Mouse (Mus musculus): ENCODE data around the gene Ip6k2. TPM values are rescaled to one million over a fixed set of nuclear protein-coding genes. Genes with fewer than 3 reads are reported as not detected.
A peak's percentile ranks its signal among the peaks of the same experiment; 100 is the strongest.

Gene Ip6k2
- polyA plus RNA-seq, 1 experiment from 2014 or later, result 99.7 TPM

DNA sequence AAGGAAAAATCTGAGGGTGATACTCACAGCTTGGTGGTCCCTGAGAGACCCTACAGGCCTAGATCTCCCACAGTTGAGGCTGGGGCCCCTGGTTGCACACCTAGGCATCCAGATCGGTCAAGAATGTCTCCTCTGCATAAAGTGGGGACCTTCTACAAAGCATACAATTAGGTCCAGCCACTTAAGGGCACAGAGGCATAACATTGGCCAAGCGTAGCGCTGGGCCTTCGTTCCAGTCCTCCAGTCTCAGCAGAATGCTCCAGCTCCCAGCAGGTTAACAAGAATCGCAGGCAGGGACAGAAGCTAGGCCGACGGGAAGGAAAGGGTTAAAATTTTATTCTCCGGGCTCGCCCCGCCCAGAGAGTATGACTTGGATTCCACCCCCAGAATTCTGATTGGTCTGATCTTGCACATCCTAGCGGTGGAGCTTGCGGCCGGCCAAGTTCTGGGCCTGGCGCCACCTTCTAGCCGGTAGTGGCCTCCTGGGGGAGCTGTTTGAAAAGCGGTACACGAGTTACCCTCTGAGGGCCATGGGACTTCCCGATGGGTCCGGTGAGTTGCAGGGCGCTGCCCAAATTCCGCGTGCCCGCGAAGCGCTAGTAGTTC is 70.1 kb downstream of the Ip6k2 start:
- Histone ChIP-seq H3K36me3 (peaks cover 22% of the 10 kb centered on the region), H3K4me2 (peak overlapping the region; percentile 89), H3K4me3 (peak overlapping the region; percentile 80), H3K9me3 (no peaks in the 10 kb centered on the region), H3K4me1 (peaks cover 13% of the 10 kb centered on the region), H3K27ac (peak overlapping the region; percentile 87), H3K27me3 (no peaks in the 10 kb centered on the region), H3K9ac (peak overlapping the region; percentile 67)
- whole genome bisulfite sequencing, result 2% methylated on average over 25 of the region's 25 CpGs
- peak; percentile 86 for ATAC-seq (ENCODE audit: insufficient number of reproducible peaks, low FRiP score, low TSS enrichment, low read depth)

DNA sequence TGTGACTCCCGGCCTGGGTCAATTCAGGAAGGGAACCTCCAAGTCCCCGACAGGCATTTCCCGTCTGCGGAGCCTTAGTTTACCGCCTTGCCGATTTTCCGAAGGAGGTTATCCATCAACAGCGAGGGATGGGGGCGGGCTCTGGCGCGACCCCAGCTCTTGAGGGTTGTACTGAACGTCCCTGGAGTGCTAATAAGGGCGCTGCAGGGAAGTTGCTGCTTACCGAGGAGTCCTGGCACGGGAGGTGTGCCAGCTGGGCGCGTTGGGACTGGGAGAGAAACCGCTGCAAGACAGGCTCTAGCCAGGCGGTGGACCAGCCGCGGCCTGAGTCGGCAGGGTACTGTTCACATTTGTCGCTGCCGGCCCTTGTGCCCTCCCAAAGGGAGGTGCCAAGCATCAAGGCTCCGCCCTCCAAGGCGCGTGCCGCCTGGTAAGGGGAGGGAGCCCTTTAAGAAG is 70.7 kb downstream of the Ip6k2 start:
- Histone ChIP-seq H3K9me3 (no peaks in the 10 kb centered on the region), H3K4me1 (peaks cover 13% of the 10 kb centered on the region), H3K27ac (peak overlapping the region; percentile 87), H3K36me3 (peaks cover 23% of the 10 kb centered on the region), H3K4me3 (peak overlapping the region; percentile 80), H3K27me3 (no peaks in the 10 kb centered on the region), H3K4me2 (peak overlapping the region; percentile 89), H3K9ac (peak overlapping the region; percentile 67)
- WGBS, result under 1% methylated on average over 28 of the region's 28 CpGs
- ATAC-seq (ENCODE audit: insufficient number of reproducible peaks, low FRiP score, low TSS enrichment, low read depth), result peak; percentile 67

DNA sequence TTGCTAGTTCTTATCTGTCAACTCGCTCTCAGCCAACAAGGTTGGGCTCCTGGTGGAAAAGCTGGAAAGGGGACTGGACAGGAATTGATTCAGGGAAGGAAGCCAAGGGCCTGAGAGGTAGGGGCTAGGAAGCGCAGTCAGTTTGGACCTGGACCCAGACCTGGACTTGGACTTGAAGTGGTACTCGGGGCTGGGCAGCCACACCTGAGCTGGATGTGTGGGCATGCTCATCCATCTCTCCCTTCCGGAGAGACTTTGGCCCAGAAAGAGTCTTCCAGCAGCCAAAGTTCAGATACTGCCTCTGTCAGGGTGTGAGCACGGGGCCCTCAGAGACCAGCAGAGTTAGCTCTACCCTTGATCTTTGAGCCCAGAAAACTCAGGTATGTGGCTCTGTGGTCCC is 71.7 kb downstream of the Ip6k2 start:
- no peak for ATAC-seq (ENCODE audit: insufficient number of reproducible peaks, low FRiP score, low TSS enrichment, low read depth)
- no peak overlapping the region; the same call in 1 of the 2 replicates for H3K4me3 ChIP-seq

More for the DNA sequence above, 71.7 kb downstream of the Ip6k2 start:
- H3K4me2 ChIP-seq, result no peak overlapping the region
- peaks cover 30% of the 10 kb centered on the region for H3K36me3 ChIP-seq
- WGBS, result 58% methylated on average over 5 of the region's 5 CpGs
- no peaks in the 10 kb centered on the region for H3K9me3 ChIP-seq
- H3K27me3 ChIP-seq, result no peaks in the 10 kb centered on the region
- H3K27ac ChIP-seq, result no peak overlapping the region
- H3K9ac ChIP-seq, result no peak overlapping the region
- H3K4me1 ChIP-seq, result peaks cover 13% of the 10 kb centered on the region

Small RNAs within 50 kb of the gene (microRNA-seq; reads per million reads assigned to microRNA genes)
- not detected for gene Gm23156

Other genes with a start within 250 kb of the Ip6k2 start
- 151 and 157 TPM in 2 replicates for gene Impdh2, start 223.5 kb upstream of the Ip6k2 start, polyA plus RNA-seq (2015; fragmentation: Nextera tagmentation; extraction: Ambion mirVana)
- 33.6 and 40.4 TPM in 2 replicates for gene Ndufaf3, start 216.4 kb upstream of the Ip6k2 start, polyA plus RNA-seq (2015; fragmentation: Nextera tagmentation; extraction: Ambion mirVana)
- 109 and 122 TPM in 2 replicates for gene Dalrd3, start 213.9 kb upstream of the Ip6k2 start, polyA plus RNA-seq (2015; fragmentation: Nextera tagmentation; extraction: Ambion mirVana)
- gene Wdr6, start 205.1 kb upstream of the Ip6k2 start, polyA plus RNA-seq (2015; fragmentation: Nextera tagmentation; extraction: Ambion mirVana), result 89.6 and 95.0 TPM in 2 replicates
- gene P4htm, start 186.1 kb upstream of the Ip6k2 start, polyA plus RNA-seq (2015; fragmentation: Nextera tagmentation; extraction: Ambion mirVana), result 8.8 and 10.8 TPM in 2 replicates
- gene Arih2, start 134.4 kb upstream of the Ip6k2 start, polyA plus RNA-seq (2015; fragmentation: Nextera tagmentation; extraction: Ambion mirVana), result 43.8 and 44.4 TPM in 2 replicates
- 37.1 and 38.3 TPM in 2 replicates for gene Slc25a20, start 121.7 kb upstream of the Ip6k2 start, polyA plus RNA-seq (2015; fragmentation: Nextera tagmentation; extraction: Ambion mirVana)
- 24.2 and 28.2 TPM in 2 replicates for gene Prkar2a, start 94.5 kb upstream of the Ip6k2 start, polyA plus RNA-seq (2015; fragmentation: Nextera tagmentation; extraction: Ambion mirVana)
- gene Nckipsd, start 24.6 kb downstream of the Ip6k2 start, polyA plus RNA-seq (2015; fragmentation: Nextera tagmentation; extraction: Ambion mirVana), result 17.7 and 19.0 TPM in 2 replicates
- 0.08 and 0.09 TPM in 2 replicates for gene Celsr3, start 42.5 kb downstream of the Ip6k2 start, polyA plus RNA-seq (2015; fragmentation: Nextera tagmentation; extraction: Ambion mirVana)
- gene Slc26a6, start 69.5 kb downstream of the Ip6k2 start, polyA plus RNA-seq (2015; fragmentation: Nextera tagmentation; extraction: Ambion mirVana), result 12.7 and 13.8 TPM in 2 replicates
- gene Tmem89, start 130.8 kb downstream of the Ip6k2 start, polyA plus RNA-seq (2015; fragmentation: Nextera tagmentation; extraction: Ambion mirVana), result 0.31 TPM in 1 of 2 replicates, not detected in the other
- gene Uqcrc1, start 152.8 kb downstream of the Ip6k2 start, polyA plus RNA-seq (2015; fragmentation: Nextera tagmentation; extraction: Ambion mirVana), result 427 and 499 TPM in 2 replicates
- gene Col7a1, start 169.8 kb downstream of the Ip6k2 start, polyA plus RNA-seq (2015; fragmentation: Nextera tagmentation; extraction: Ambion mirVana), result 19.4 and 24.4 TPM in 2 replicates
- 0.46 TPM in 1 of 2 replicates, not detected in the other for gene Ucn2, start 202.2 kb downstream of the Ip6k2 start, polyA plus RNA-seq (2015; fragmentation: Nextera tagmentation; extraction: Ambion mirVana)
- 10.0 and 11.8 TPM in 2 replicates for gene Pfkfb4, start 208.0 kb downstream of the Ip6k2 start, polyA plus RNA-seq (2015; fragmentation: Nextera tagmentation; extraction: Ambion mirVana)

All from limb, embryonic 15.5 days (tissue).